Mouse (Mus musculus) embryonic fibroblast, embryonic 13.5 days (primary cell): ENCODE results near the gene Ergic1.

Source experiments
- CTCF ChIP-seq: IDR thresholded peaks from 2 replicates; pipeline ENCODE4 v1.5.1; 2011; ENCODE audit warnings: mild to moderate bottlenecking, control low read depth, low read length, moderate library complexity, borderline replicate concordance; ENCODE audit not compliant: insufficient read depth
- POLR2A ChIP-seq: IDR thresholded peaks from 2 replicates; pipeline ENCODE4 v1.6.1; 2011; ENCODE audit warnings: low read depth, mild to moderate bottlenecking, control low read depth, low read length, moderate library complexity

DNA sequence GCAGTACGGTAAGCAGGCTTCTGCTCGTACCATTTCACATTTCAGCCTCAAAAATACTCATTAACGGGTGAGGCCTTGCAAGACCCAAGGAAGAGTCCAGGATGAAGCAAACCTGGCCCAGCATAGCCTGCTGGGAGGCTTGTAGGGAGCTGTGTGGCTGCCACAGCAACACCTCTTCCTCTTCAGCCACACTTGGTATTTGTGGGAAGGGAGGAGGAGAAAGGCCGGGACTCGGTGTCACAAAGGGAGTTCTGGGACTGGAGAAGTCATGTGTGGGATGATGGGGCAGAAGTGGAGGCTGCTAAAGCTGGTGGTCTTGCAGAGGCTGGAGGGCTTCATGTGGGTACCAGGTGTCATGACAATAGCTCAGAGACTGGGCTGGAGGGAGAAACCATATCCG lies 40.2 kb downstream of the Ergic1 start:
- TF ChIP-seq CTCF, result no peak
- no peak for TF ChIP-seq POLR2A
